9 mouse cellular contexts compared by ENCODE assay signal in genomic region chr9:57467271-57467771, GRCm38 (mm10). TPM values are rescaled to one million over a fixed set of nuclear protein-coding genes. Genes with fewer than 3 reads are reported as not detected.
DNase-seq lines count a peak whose midpoint lies in the region; ATAC-seq and TF ChIP-seq lines count a peak whose summit lies in the region.
"Had no signal": no experiment of that assay in that cellular context is flagged by ENCODE, and none has a peak within 500 bp of the region (broad histone marks: within the 10 kb centered on the region; RNA-seq: fewer than 3 reads in every experiment).

No protein-coding gene starts in this region.

- peak overlapping the region; percentile 76 for H3K9ac ChIP-seq in neural tube, embryonic 12.5 days

- H3K27me3 ChIP-seq in spleen, adult 2 months (ENCODE audit: control insufficient read depth, insufficient read depth, low read length): peaks cover 2% of the 10 kb centered on the region; the same call in 1 of the 2 replicates
- H3K27me3 ChIP-seq in kidney, adult 2 months (replicated peaks; ENCODE audit: control insufficient read depth, insufficient read depth, low read length): no peaks in the 10 kb centered on the region
- H3K27me3 ChIP-seq in neural tube, embryonic 12.5 days (replicated peaks): no peaks in the 10 kb centered on the region

- 8% methylated on average over 18 of the region's 18 CpGs for WGBS in spleen, adult 2 months
- WGBS in kidney, adult 2 months: 2% methylated on average over 18 of the region's 18 CpGs
- WGBS in neural tube, embryonic 12.5 days: 1% methylated on average over 18 of the region's 18 CpGs

- peaks cover 6% of the 10 kb centered on the region; the same call in 1 of the 2 replicates for H3K4me1 ChIP-seq in spleen, adult 2 months (ENCODE audit: control insufficient read depth, insufficient read depth, insufficient read length)
- 0 out of 2 replicates have a peak, but pooled peaks cover 4% of the 10 kb centered on the region for H3K4me1 ChIP-seq in kidney, adult 2 months (ENCODE audit: control insufficient read depth, insufficient read depth, low read length)
- H3K4me1 ChIP-seq in neural tube, embryonic 12.5 days: peaks cover 16% of the 10 kb centered on the region

- no peak for TF ChIP-seq CTCF in spleen, adult 2 months (IDR thresholded peaks at IDR 0.05; ENCODE audit: extremely low read depth, insufficient read depth, insufficient read length, insufficient replicate concordance)
- no peak for TF ChIP-seq CTCF in kidney, adult 2 months (conservative IDR thresholded peaks at IDR 0.05; ENCODE audit: insufficient read depth, insufficient read length, low read depth, low read length)

- no peak overlapping the region for H3K27ac ChIP-seq in spleen, adult 2 months (ENCODE audit: insufficient read depth, low read length)
- no peak overlapping the region for H3K27ac ChIP-seq in kidney, adult 2 months (ENCODE audit: insufficient read depth, low read depth, low read length)
- peak overlapping the region; percentile 15; the same call in 1 of the 2 replicates for H3K27ac ChIP-seq in neural tube, embryonic 12.5 days

- H3K36me3 ChIP-seq in spleen, adult 2 months (ENCODE audit: control insufficient read depth, insufficient read depth, low read length): no peaks in the 10 kb centered on the region
- no peaks in the 10 kb centered on the region for H3K36me3 ChIP-seq in kidney, adult 2 months (ENCODE audit: control insufficient read depth, insufficient read depth, low read length)
- no peaks in the 10 kb centered on the region for H3K36me3 ChIP-seq in neural tube, embryonic 12.5 days

- ATAC-seq in neural tube, embryonic 12.5 days (ENCODE audit: low FRiP score, low read depth): peak; percentile 73
- ATAC-seq in inflammation-experienced regulatory T-cells, adult 6 months: no peak

- intact Hi-C loops in left cerebral cortex, postnatal 4 days (cut with DNase I): no loop called here

- H3K4me2 ChIP-seq in neural tube, embryonic 12.5 days (replicated peaks): peak overlapping the region; percentile 80

- no peak for DNase-seq in spleen, adult 2 months (ENCODE audit: low read depth in 1 of 2, low spot score in 2 of 2)
- DNase-seq in spleen, postnatal 10 days (ENCODE audit: low spot score in 2 of 2): no peak
- peak; percentile 66 for DNase-seq in cerebellum, adult 11 months
- peak; percentile 57 to 58 for DNase-seq in frontal cortex, postnatal 10 days (ENCODE audit: low spot score in 2 of 2)
- DNase-seq in kidney, adult 2 months: peak; percentile 59
- DNase-seq in left cerebral cortex, postnatal 4 days: peak; percentile 52

- H3K9me3 ChIP-seq in neural tube, embryonic 12.5 days: no peaks in the 10 kb centered on the region

- H3K4me3 ChIP-seq in spleen, adult 2 months (ENCODE audit: extremely low read depth, insufficient read depth, insufficient read length): peak overlapping the region; percentile 51
- H3K4me3 ChIP-seq in kidney, adult 2 months (ENCODE audit: insufficient read depth, low read depth, low read length): peak overlapping the region; percentile 77
- peak overlapping the region; percentile 55 for H3K4me3 ChIP-seq in neural tube, embryonic 12.5 days

- TF ChIP-seq POLR2A in spleen, adult 2 months (IDR thresholded peaks at IDR 0.05; ENCODE audit: low read depth, low read length): no peak
- no peak for TF ChIP-seq POLR2A in kidney, adult 2 months (IDR thresholded peaks at IDR 0.05; ENCODE audit: low read depth, low read length)

RNA-seq across cellular contexts. Expression of gene Scamp5, which starts 0.5 kb away (rescaled TPM):
- 12.4 and 19.3 TPM in 2 replicates for polyA plus RNA-seq in spleen, adult 2 months (2012; rRNA removed)
- 76.4 and 83.5 TPM in 2 replicates for polyA plus RNA-seq in kidney, adult 2 months (2012; rRNA removed)
- 100 to 1,000 TPM; 251 to 281 TPM for total RNA-seq in left cerebral cortex, postnatal 4 days (2021)
- 40.6 and 43.0 TPM in 2 replicates for polyA plus RNA-seq in neural tube, embryonic 12.5 days (2016; fragmentation: Nextera tagmentation; extraction: Ambion mirVana)
- polyA plus RNA-seq in inflammation-experienced regulatory T-cells, adult 6 months (2017; shearing (Covaris generic)): not detected

RNA-seq across cellular contexts. Expression of gene Ppcdc, which starts 27.4 kb away (rescaled TPM):
- 53.8 and 67.0 TPM in 2 replicates for polyA plus RNA-seq in spleen, adult 2 months (2012; rRNA removed)
- 45.4 and 57.9 TPM in 2 replicates for polyA plus RNA-seq in kidney, adult 2 months (2012; rRNA removed)
- 10 to 100 TPM; 12.9 to 14.6 TPM for total RNA-seq in left cerebral cortex, postnatal 4 days (2021)
- polyA plus RNA-seq in neural tube, embryonic 12.5 days (2016; fragmentation: Nextera tagmentation; extraction: Ambion mirVana): 21.8 and 24.3 TPM in 2 replicates
- polyA plus RNA-seq in inflammation-experienced regulatory T-cells, adult 6 months (2017; shearing (Covaris generic)): 100 to 1,000 TPM in 2 of 3 experiments, 10 to 100 TPM in 1; 65.2 to 228 (median 153) TPM

RNA-seq across cellular contexts. Expression of gene Rpp25, which starts 36.5 kb away (rescaled TPM):
- 0.22 and 0.33 TPM in 2 replicates for polyA plus RNA-seq in spleen, adult 2 months (2012; rRNA removed)
- 0.36 and 0.94 TPM in 2 replicates for polyA plus RNA-seq in kidney, adult 2 months (2012; rRNA removed)
- total RNA-seq in left cerebral cortex, postnatal 4 days (2021): 10 to 100 TPM; 19.3 to 22.2 TPM
- 12.4 and 13.3 TPM in 2 replicates for polyA plus RNA-seq in neural tube, embryonic 12.5 days (2016; fragmentation: Nextera tagmentation; extraction: Ambion mirVana)
- polyA plus RNA-seq in inflammation-experienced regulatory T-cells, adult 6 months (2017; shearing (Covaris generic)): not detected
- total RNA-seq: common myeloid progenitor, adult 5-6 weeks had no signal

RNA-seq across cellular contexts. Expression of gene Cox5a, which starts 53.8 kb away (rescaled TPM):
- 135 and 219 TPM in 2 replicates for polyA plus RNA-seq in spleen, adult 2 months (2012; rRNA removed)
- 757 and 763 TPM in 2 replicates for polyA plus RNA-seq in kidney, adult 2 months (2012; rRNA removed)
- total RNA-seq in left cerebral cortex, postnatal 4 days (2021): 100 to 1,000 TPM; 405 to 408 TPM
- polyA plus RNA-seq in neural tube, embryonic 12.5 days (2016; fragmentation: Nextera tagmentation; extraction: Ambion mirVana): 770 and 826 TPM in 2 replicates
- polyA plus RNA-seq in inflammation-experienced regulatory T-cells, adult 6 months (2017; shearing (Covaris generic)): 100 to 1,000 TPM; 223 to 469 (median 223) TPM

Comparison
In these comparisons a context has a peak if more than half of its experiments do, and no peak if none do; other contexts are left out.
1. DNase-seq: peak in cerebellum, adult 11 months (single experiment), frontal cortex, postnatal 10 days (2 of 2), kidney, adult 2 months (single experiment) and left cerebral cortex, postnatal 4 days (single experiment); none in spleen, adult 2 months (0 of 2) and spleen, postnatal 10 days (0 of 2).
2. RNA of gene Scamp5, which starts 0.5 kb away (polyA plus RNA-seq): 76.4 to 83.5 TPM in kidney, adult 2 months, 40.6 to 43.0 TPM in neural tube, embryonic 12.5 days and 12.4 to 19.3 TPM in spleen, adult 2 months; not detected in inflammation-experienced regulatory T-cells, adult 6 months; every median in the first group is over 10 times any median in the second.
3. Peak in every context shown above with its lines, with median percentiles within 50 percentile points of each other: H3K4me3 ChIP-seq.